Mouse (Mus musculus) B cell, adult 2 months (primary cell): ENCODE measurements around the gene Olig2.

Experiments
- DNase-seq, 2 experiments: peaks; one replicate each; pipeline ENCODE4 v3.0.0; 2022

Gene Olig2

GRCm38 (mm10) chr16:91270982-91271549, 45.8 kb downstream of the Olig2 start:
- DNase-seq = no peak

GRCm38 (mm10) chr16:91271634-91272033, 46.4 kb downstream of the Olig2 start:
- no peak for DNase-seq
